Mouse (Mus musculus) cerebellum, postnatal 4 days (tissue): ENCODE measurements at regions not wholly inside any gene's neighbourhood (a gene's known extent, or its start where the extent isn't known, plus 50 kb on each side); places are given as distances from the start of the nearest gene placed in this dataset.

Source experiments
- DNase-seq, 2 experiments: peaks; one replicate each; pipeline ENCODE4 v3.0.0; 2022; ENCODE audit warnings: low spot score in 2 of 2, mixed read lengths in 1 of 2

- DNase-seq: no peak
Measured at GRCm38 (mm10) chr9:76734387-76734786, 167.5 kb upstream of the Fam83b start.

GRCm38 (mm10) chr9:76733812-76734211, 166.9 kb upstream of the Fam83b start:
- no peak for DNase-seq

- no peak for DNase-seq
Measured at GRCm38 (mm10) chr9:76722881-76723280, 156.0 kb upstream of the Fam83b start.

- DNase-seq: no peak
Measured at GRCm38 (mm10) chr9:76715852-76716251, 148.9 kb upstream of the Fam83b start.

GRCm38 (mm10) chr9:76706451-76706850, 139.5 kb upstream of the Fam83b start:
- DNase-seq: no peak

- DNase-seq: no peak
Measured at GRCm38 (mm10) chr9:76705786-76706185, 138.9 kb upstream of the Fam83b start.

- no peak for DNase-seq
Measured at GRCm38 (mm10) chr9:76695547-76695946, 128.6 kb upstream of the Fam83b start.

GRCm38 (mm10) chr9:76692976-76693375, 126.1 kb upstream of the Fam83b start:
- DNase-seq: no peak

GRCm38 (mm10) chr9:76660848-76661247, 93.9 kb upstream of the Fam83b start:
- DNase-seq: peak; percentile 24 to 59

- DNase-seq: no peak
Measured at GRCm38 (mm10) chr9:76659798-76660197, 92.9 kb upstream of the Fam83b start.

GRCm38 (mm10) chr9:76653311-76653710, 86.4 kb upstream of the Fam83b start:
- DNase-seq: no peak

- DNase-seq: no peak
Measured at GRCm38 (mm10) chr9:76649484-76649883, 82.6 kb upstream of the Fam83b start.

GRCm38 (mm10) chr9:76646383-76646782, 79.5 kb upstream of the Fam83b start:
- no peak for DNase-seq
